Mouse (Mus musculus) ES-E14 (cell line): ENCODE measurements at regions not wholly inside any gene's neighbourhood (a gene's known extent, or its start where the extent isn't known, plus 50 kb on each side); places are given as distances from the start of the nearest gene placed in this dataset.

Source experiments
- DNase-seq: peaks from one replicate; pipeline ENCODE4 v3.0.0-alpha.2; 2013; ENCODE audit warnings: low read depth, low spot score
- H3K27ac ChIP-seq: 2 replicates; pipeline ENCODE4 v1.5.1; 2012; ENCODE audit warnings: low read depth, mild to moderate bottlenecking, low read length, moderate library complexity, mixed read lengths; ENCODE audit not compliant: poor library complexity, insufficient read depth, severe bottlenecking
- H3K36me3 ChIP-seq: 2 replicates; pipeline ENCODE4 v1.6.1; 2012; ENCODE audit warnings: mild to moderate bottlenecking, low read length, moderate library complexity, mixed read lengths; ENCODE audit not compliant: control insufficient read depth, poor library complexity, insufficient read depth, severe bottlenecking
- H3K4me1 ChIP-seq, 2 experiments: fragments of 150-350 bp in 1 of 2; sonication (generic) in 1 of 2; 2 replicates each; pipeline ENCODE4 v1.6.1; 2012; ENCODE audit warnings: low read length in 2 of 2, mild to moderate bottlenecking in 1 of 2, mixed read lengths in 1 of 2; ENCODE audit not compliant: control insufficient read depth in 2 of 2, insufficient read depth in 2 of 2, poor library complexity in 1 of 2
- H3K4me3 ChIP-seq, 2 experiments: fragments of 150-350 bp in 1 of 2; sonication (generic) in 1 of 2; 2 replicates each; pipeline ENCODE4 v1.5.1; 2012; ENCODE audit warnings: low read length in 2 of 2, low read depth in 1 of 2, mild to moderate bottlenecking in 1 of 2, mixed read lengths in 1 of 2; ENCODE audit not compliant: insufficient read depth in 1 of 2, poor library complexity in 1 of 2, severe bottlenecking in 1 of 2
- H3K9ac ChIP-seq: 2 replicates; pipeline ENCODE4 v1.6.1; 2012; ENCODE audit warnings: low read depth, mild to moderate bottlenecking, low read length, mixed read lengths; ENCODE audit not compliant: poor library complexity, insufficient read depth, severe bottlenecking
- H3K9me3 ChIP-seq: fragments of 150-350 bp; sonication (generic); 2 replicates; pipeline ENCODE4 v1.6.1; 2012; ENCODE audit warnings: low read depth, mild to moderate bottlenecking, low read length; ENCODE audit not compliant: control insufficient read depth, insufficient read depth
- CHD2 ChIP-seq: IDR thresholded peaks from 2 replicates; pipeline ENCODE4 v1.6.1; 2014; ENCODE audit warnings: mild to moderate bottlenecking, low read depth, low read length, inconsistent platforms
- HCFC1 ChIP-seq: IDR thresholded peaks from 2 replicates; pipeline ENCODE4 v1.6.1; 2012; ENCODE audit warnings: low read length, inconsistent platforms, borderline replicate concordance; ENCODE audit not compliant: insufficient read depth
- MAFK ChIP-seq: IDR thresholded peaks from 2 replicates; pipeline ENCODE4 v1.6.1; 2014; ENCODE audit warnings: mild to moderate bottlenecking, low read depth, low read length, inconsistent platforms; ENCODE audit not compliant: insufficient read depth
- ZC3H11A ChIP-seq: IDR thresholded peaks from 2 replicates; pipeline ENCODE4 v1.6.1; 2012; ENCODE audit warnings: low read depth, mild to moderate bottlenecking, inconsistent platforms, low read length, borderline replicate concordance
- ZNF384 ChIP-seq: IDR thresholded peaks from 2 replicates; pipeline ENCODE4 v1.6.1; 2012; ENCODE audit warnings: low read depth, low read length, inconsistent platforms
- in situ Hi-C, 2 experiments: fragments of 600-800 bp; cut with MboI; formaldehyde crosslinking; loops; one replicate each; pipeline ENCODE4 v1.15.1; 2025; ENCODE audit warnings: low sequenced_read_pairs in 2 of 2, inconsistent platforms in 1 of 2; ENCODE audit not compliant: unreplicated experiment in 2 of 2

GRCm38 (mm10) chr3:120920351-120920750 lies 251.1 kb downstream of the Rwdd3 start:
- Histone ChIP-seq H3K4me1 (no peaks in the 10 kb centered on the region), H3K9me3 (no peaks in the 10 kb centered on the region), H3K36me3 (no peaks in the 10 kb centered on the region), H3K9ac (no peak overlapping the region), H3K27ac (no peak overlapping the region), H3K4me3 (no peak overlapping the region)
- no peak for DNase-seq
- in situ Hi-C loops, result no loop called here
- TF ChIP-seq MAFK, result no peak
- TF ChIP-seq CHD2, result no peak
- TF ChIP-seq ZC3H11A, result no peak
- no peak for TF ChIP-seq ZNF384
- no peak for TF ChIP-seq HCFC1

GRCm38 (mm10) chr3:120898931-120899330 lies 272.6 kb downstream of the Rwdd3 start:
- Histone ChIP-seq H3K4me3 (no peak overlapping the region), H3K9ac (no peak overlapping the region), H3K27ac (no peak overlapping the region), H3K36me3 (no peaks in the 10 kb centered on the region), H3K9me3 (no peaks in the 10 kb centered on the region), H3K4me1 (no peaks in the 10 kb centered on the region)
- in situ Hi-C loops, result no loop called here
- TF ChIP-seq ZC3H11A (no peak), CHD2 (no peak), ZNF384 (no peak), HCFC1 (no peak), MAFK (no peak)
- DNase-seq, result no peak

- Histone ChIP-seq H3K4me3 (no peak overlapping the region), H3K36me3 (no peaks in the 10 kb centered on the region), H3K9ac (no peak overlapping the region), H3K9me3 (no peaks in the 10 kb centered on the region), H3K4me1 (no peaks in the 10 kb centered on the region), H3K27ac (no peak overlapping the region)
- DNase-seq, result no peak
- TF ChIP-seq ZNF384 (no peak), MAFK (no peak), CHD2 (no peak), ZC3H11A (no peak), HCFC1 (no peak)
- in situ Hi-C loops, result no loop called here
Measured at GRCm38 (mm10) chr3:120898258-120898657, 273.2 kb downstream of the Rwdd3 start.

GRCm38 (mm10) chr3:120897758-120898157 lies 273.7 kb downstream of the Rwdd3 start:
- H3K9ac ChIP-seq, result no peak overlapping the region
- H3K36me3 ChIP-seq, result no peaks in the 10 kb centered on the region
- H3K27ac ChIP-seq, result no peak overlapping the region
- in situ Hi-C loops, result no loop called here
- H3K9me3 ChIP-seq, result no peaks in the 10 kb centered on the region
- TF ChIP-seq CHD2, result no peak
- H3K4me1 ChIP-seq, result no peaks in the 10 kb centered on the region
- no peak overlapping the region for H3K4me3 ChIP-seq
- no peak for DNase-seq

- no peaks in the 10 kb centered on the region for H3K9me3 ChIP-seq
- no peak for DNase-seq
- no peaks in the 10 kb centered on the region for H3K4me1 ChIP-seq
- no peaks in the 10 kb centered on the region for H3K36me3 ChIP-seq
- no peak overlapping the region for H3K9ac ChIP-seq
- TF ChIP-seq ZC3H11A (no peak), ZNF384 (no peak), HCFC1 (no peak), CHD2 (no peak), MAFK (no peak)
- H3K27ac ChIP-seq, result no peak overlapping the region
- in situ Hi-C loops, result no loop called here
- no peak overlapping the region for H3K4me3 ChIP-seq
Measured at GRCm38 (mm10) chr3:120897221-120897620, 274.3 kb downstream of the Rwdd3 start.
